Mouse (Mus musculus): Measurements from ENCODE around the gene E130308A19Rik.
A peak's percentile ranks its signal among the peaks of the same experiment; 100 is the strongest.
"Not testable (repeated sequence)": the region's sequence is repeated elsewhere in the genome, so short reads cannot be mapped to it uniquely, and the experiment has no call there.

The E130308A19Rik gene

GRCm38 (mm10) chr4:59793626-59794025 is 167.6 kb downstream of the E130308A19Rik start:
- DNase-seq = not testable (repeated sequence)

- DNase-seq = no peak
Measured at GRCm38 (mm10) chr4:59794116-59794515, 168.1 kb downstream of the E130308A19Rik start.

GRCm38 (mm10) chr4:59795788-59796455 is 169.9 kb downstream of the E130308A19Rik start:
- DNase-seq = no peak

- DNase-seq = no peak
Measured at GRCm38 (mm10) chr4:59800181-59800580, 174.2 kb downstream of the E130308A19Rik start.

GRCm38 (mm10) chr4:59801489-59801888 is 175.5 kb downstream of the E130308A19Rik start, which contains the start of gene Inip:
Inip (minus strand) TSS chr4:59801589.
- DNase-seq = no peak

- DNase-seq = no peak
Measured at GRCm38 (mm10) chr4:59802107-59802506, 176.1 kb downstream of the E130308A19Rik start.

- no peak for DNase-seq
Measured at GRCm38 (mm10) chr4:59802792-59803191, 176.8 kb downstream of the E130308A19Rik start.

- no peak for DNase-seq
Measured at GRCm38 (mm10) chr4:59803358-59803757, 177.3 kb downstream of the E130308A19Rik start.

GRCm38 (mm10) chr4:59804754-59805153 is 178.7 kb downstream of the E130308A19Rik start:
- no peak for DNase-seq

- DNase-seq = peak; percentile 93 to 97
Measured at GRCm38 (mm10) chr4:59805181-59805967, 179.4 kb downstream of the E130308A19Rik start, which contains the start of gene Snx30. Snx30 (plus strand) TSS chr4:59805840.

GRCm38 (mm10) chr4:59805968-59806878 is 180.2 kb downstream of the E130308A19Rik start:
- peak; percentile 69 to 74 for DNase-seq

- DNase-seq = no peak
Measured at GRCm38 (mm10) chr4:59806879-59807195, 180.8 kb downstream of the E130308A19Rik start.

GRCm38 (mm10) chr4:59807521-59807920 is 181.5 kb downstream of the E130308A19Rik start:
- DNase-seq = peak in 1 of 2 experiments; percentile 19

- peak; percentile 55 to 67 for DNase-seq
Measured at GRCm38 (mm10) chr4:59808396-59808795, 182.4 kb downstream of the E130308A19Rik start.
